8 mouse cellular contexts compared by ENCODE assay signal in genomic region chr8:84249257-84250170, GRCm38 (mm10). TPM values are rescaled to one million over a fixed set of nuclear protein-coding genes. Genes with fewer than 3 reads are reported as not detected.
DNase-seq lines count a peak whose midpoint lies in the region; ATAC-seq and TF ChIP-seq lines count a peak whose summit lies in the region.

TSS of gene D8Ertd738e (minus strand) at chr8:84249719.

- H3K4me1 ChIP-seq in cortical plate, adult 2 months (ENCODE audit: control insufficient read depth, insufficient read depth, low read length) = no peaks in the 10 kb centered on the region

- no peak within 1 kb of the TSS for H3K27ac ChIP-seq in cortical plate, adult 2 months (ENCODE audit: insufficient read depth, low read length)

- peak within 1 kb of the TSS; percentile 77 for H3K4me3 ChIP-seq in cortical plate, adult 2 months (ENCODE audit: insufficient read depth, low read length)

- peak; percentile 99 for ATAC-seq in megakaryocyte progenitor cell, adult 5-6 weeks (replicated peaks; ENCODE audit: poor library complexity)

- no peak for TF ChIP-seq CTCF in cortical plate, adult 2 months (IDR thresholded peaks at IDR 0.05; ENCODE audit: extremely low read depth, insufficient read depth, low read length)

- peak; percentile 95 for TF ChIP-seq POLR2A in cortical plate, adult 2 months (IDR thresholded peaks at IDR 0.05; ENCODE audit: extremely low read depth, insufficient read depth, low read length)

- DNase-seq in adipocyte (ENCODE audit: low spot score) = peak; percentile 97
- DNase-seq in gastrocnemius, postnatal 10 days = peak; percentile 79
- DNase-seq in induced T-regulatory cell, adult 2 months (ENCODE audit: low read depth) = peak; percentile 99
- DNase-seq in left cerebral cortex, adult 9 months (ENCODE audit: low spot score in 2 of 2) = peak; percentile 79 to 88
- DNase-seq in right cerebral cortex, postnatal 14 days = peak; percentile 78
- peak; percentile 87 for DNase-seq in yolk sac, embryonic 10.5 days (ENCODE audit: low spot score)

RNA-seq across cellular contexts. Expression of gene D8Ertd738e, which starts in this region (rescaled TPM):
- 202 and 213 TPM in 2 replicates for polyA plus RNA-seq in cortical plate, adult 2 months (2012; rRNA removed)
- 100 to 1,000 TPM; 180 to 184 TPM for total RNA-seq in gastrocnemius, postnatal 10 days (2021)
- total RNA-seq in megakaryocyte progenitor cell, adult 5-6 weeks (2015) = 121 and 132 TPM in 2 replicates
- 63.4 and 107 TPM in 2 replicates for total RNA-seq in megakaryocyte progenitor cell, adult 5-6 weeks (2017)
